In the genomic region with DNA sequence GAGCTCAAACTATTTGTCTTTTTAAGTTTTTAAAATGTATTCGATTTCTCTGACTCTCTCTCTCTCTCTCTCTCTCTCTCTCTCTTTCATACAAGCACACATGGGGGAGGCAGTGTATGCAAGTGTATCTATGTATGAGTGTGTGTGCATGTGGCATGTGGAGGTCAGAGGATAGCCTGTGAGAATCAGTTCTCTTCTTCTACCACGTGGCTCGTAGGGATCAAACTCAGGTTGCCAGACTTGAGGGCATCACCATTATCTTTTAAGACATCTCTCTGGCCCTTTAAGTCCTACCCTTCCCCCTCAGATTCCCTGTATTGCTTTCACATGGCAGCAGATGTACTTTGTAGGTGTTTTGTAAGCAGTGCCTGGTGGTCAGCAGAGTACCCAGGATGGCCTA, we compare ENCODE assay signal across 15 mouse cellular contexts.
"Had no signal": no experiment of that assay in that cellular context is flagged by ENCODE, and none has a peak within 500 bp of the region (broad histone marks: within the 10 kb centered on the region; RNA-seq: fewer than 3 reads in every experiment).

No protein-coding gene starts in this region.

- H3K4me2 ChIP-seq: lung, embryonic 14.5 days; midbrain, embryonic 12.5 days; neural tube, embryonic 12.5 days had no signal

- H3K9me3 ChIP-seq: midbrain, embryonic 10.5 days; midbrain, embryonic 12.5 days; neural tube, embryonic 12.5 days had no signal

- H3K9ac ChIP-seq: liver, embryonic 14.5 days; lung, embryonic 14.5 days; midbrain, embryonic 12.5 days; neural tube, embryonic 12.5 days had no signal

- H3K27me3 ChIP-seq: midbrain, embryonic 12.5 days; neural tube, embryonic 12.5 days had no signal

- H3K27ac ChIP-seq: liver, embryonic 14.5 days; midbrain, embryonic 10.5 days; midbrain, embryonic 12.5 days; neural tube, embryonic 12.5 days had no signal

- H3K4me1 ChIP-seq: midbrain, embryonic 10.5 days; midbrain, embryonic 12.5 days; neural tube, embryonic 12.5 days had no signal

- DNase-seq: lung, adult 18-20 months; lung, embryonic 14.5 days; lung, postnatal 10 days; lung, postnatal 4 days; midbrain, embryonic 14.5 days; right cerebral cortex, postnatal 14 days; spleen, adult 18-20 months; thymus, adult 18-20 months; thymus, postnatal 25 days had no signal

- H3K36me3 ChIP-seq: midbrain, embryonic 10.5 days; midbrain, embryonic 12.5 days; neural tube, embryonic 12.5 days had no signal

- ATAC-seq: midbrain, embryonic 16.5 days had no signal

- H3K4me3 ChIP-seq: midbrain, embryonic 10.5 days; midbrain, embryonic 12.5 days; myocyte; neural tube, embryonic 12.5 days had no signal
